Mouse (Mus musculus): ENCODE measurements around the gene Sorbs2. TPM values are rescaled to one million over a fixed set of nuclear protein-coding genes. Genes with fewer than 3 reads are reported as not detected.

The Sorbs2 gene
- total and polyA plus RNA-seq, 2 experiments from 2014 or later = 33.2 to 88.8 TPM

DNA sequence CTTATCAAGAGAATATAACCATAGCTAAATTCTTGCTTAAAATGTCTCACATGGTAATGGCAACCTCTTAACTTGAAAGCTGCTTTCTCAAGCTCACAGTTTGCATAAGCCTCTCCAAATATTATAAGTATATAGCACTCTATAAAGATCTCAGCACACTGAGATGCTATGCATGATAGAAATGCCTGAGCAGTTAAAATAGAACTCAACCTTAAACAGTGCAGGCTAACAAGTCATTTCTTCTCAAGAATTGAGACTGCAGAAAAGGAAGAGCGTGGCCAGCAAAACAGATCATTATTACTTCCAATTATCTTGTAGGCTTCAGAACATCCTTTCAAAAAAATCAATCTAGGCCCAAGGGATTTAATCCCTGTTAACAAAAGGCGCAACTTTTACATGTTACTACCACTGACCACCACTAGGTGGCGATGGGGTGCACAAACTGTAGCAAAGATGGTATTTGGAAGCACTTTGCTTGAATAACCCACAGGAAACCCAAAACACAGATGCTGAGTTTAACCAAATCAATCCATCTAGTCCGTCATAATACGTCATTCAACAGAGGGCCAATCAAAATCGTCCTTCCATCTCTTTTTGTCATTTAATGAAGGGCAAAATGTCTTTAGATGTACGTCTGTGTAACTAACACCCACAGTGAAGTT lies 309.3 kb downstream of the Sorbs2 start:
- Histone ChIP-seq H3K27ac (ENCODE audit: low read depth, low read length) (no peak overlapping the region), H3K4me1 (ENCODE audit: insufficient read depth) (no peaks in the 10 kb centered on the region), H3K4me3 (ENCODE audit: low read depth, low read length) (no peak overlapping the region), H3K4me2 (ENCODE audit: low read depth) (no peak overlapping the region), H3K27me3 (ENCODE audit: insufficient read depth, low read length) (no peaks in the 10 kb centered on the region), H3K9me3 (ENCODE audit: low read length) (no peaks in the 10 kb centered on the region), H3K9ac (no peak overlapping the region), H3K36me3 (ENCODE audit: insufficient read depth) (peaks cover 22% of the 10 kb centered on the region)
- DNase-seq = peak; percentile 87
- TF ChIP-seq CTCF (IDR thresholded peaks at IDR 0.05; ENCODE audit: low read depth) = peak; percentile 94
- 17% methylated on average over 7 of the region's 7 CpGs for WGBS
- ATAC-seq = peak; percentile 80

DNA sequence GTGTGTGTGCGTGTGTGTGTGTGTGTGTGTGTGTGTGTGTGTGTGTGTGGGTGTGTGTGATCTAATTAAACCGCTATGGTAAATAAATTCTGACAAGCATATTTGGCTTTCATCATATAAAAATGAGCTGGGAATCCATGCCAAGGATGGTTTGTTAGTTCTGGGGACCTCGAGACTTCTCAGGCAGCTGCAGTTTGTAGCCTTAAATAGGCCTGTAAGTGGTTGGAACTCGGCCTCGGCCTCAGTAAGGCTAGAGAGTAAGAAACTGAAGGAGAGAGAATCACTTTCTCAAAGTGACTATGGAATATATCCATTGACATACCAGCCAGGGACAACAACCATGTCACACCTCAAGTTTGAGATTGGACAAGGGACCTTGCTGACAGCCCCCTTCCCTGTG lies 314.1 kb downstream of the Sorbs2 start:
- Histone ChIP-seq H3K36me3 (ENCODE audit: insufficient read depth) (peaks cover 25% of the 10 kb centered on the region), H3K4me2 (ENCODE audit: low read depth) (no peak overlapping the region), H3K4me1 (ENCODE audit: insufficient read depth) (no peaks in the 10 kb centered on the region), H3K9ac (no peak overlapping the region), H3K9me3 (ENCODE audit: low read length) (no peaks in the 10 kb centered on the region), H3K4me3 (ENCODE audit: low read depth, low read length) (no peak overlapping the region), H3K27ac (ENCODE audit: low read depth, low read length) (no peak overlapping the region), H3K27me3 (ENCODE audit: insufficient read depth, low read length) (no peaks in the 10 kb centered on the region)
- no peak for TF ChIP-seq CTCF (IDR thresholded peaks at IDR 0.05; ENCODE audit: low read depth)
- WGBS = 65% methylated on average over 5 of the region's 5 CpGs
- no peak for DNase-seq
- ATAC-seq = no peak

DNA sequence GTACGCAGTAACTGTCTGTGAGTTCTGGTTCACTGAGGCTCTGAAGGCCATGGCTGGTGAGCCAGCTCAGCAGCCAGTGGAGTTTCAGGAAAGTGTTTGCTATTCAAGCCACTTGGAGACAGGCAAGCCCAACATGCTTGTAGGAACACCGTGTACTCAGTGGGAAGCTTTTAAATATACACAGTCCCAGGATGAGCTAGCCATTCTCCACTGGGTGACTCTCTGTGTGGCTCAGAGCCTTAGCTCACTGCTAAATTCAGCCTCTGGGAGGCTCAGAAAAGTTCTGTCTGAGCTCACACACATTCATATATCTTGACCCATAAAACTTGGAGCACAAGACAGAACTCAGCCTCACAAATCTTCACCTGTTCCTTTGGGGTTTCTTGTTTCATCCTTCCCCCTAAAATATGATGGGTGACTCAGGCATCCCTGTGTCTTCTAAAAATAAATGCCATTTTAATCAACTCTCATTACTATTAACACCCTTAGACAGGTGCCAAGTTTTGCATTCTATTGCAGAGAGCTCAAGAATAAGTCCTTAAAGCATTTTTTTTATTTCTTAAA lies 322.5 kb downstream of the Sorbs2 start:
- Histone ChIP-seq H3K9me3 (ENCODE audit: low read length) (no peaks in the 10 kb centered on the region), H3K4me2 (ENCODE audit: low read depth) (no peak overlapping the region), H3K4me3 (ENCODE audit: low read depth, low read length) (no peak overlapping the region), H3K27ac (ENCODE audit: low read depth, low read length) (no peak overlapping the region), H3K27me3 (ENCODE audit: insufficient read depth, low read length) (no peaks in the 10 kb centered on the region), H3K4me1 (ENCODE audit: insufficient read depth) (no peaks in the 10 kb centered on the region), H3K36me3 (ENCODE audit: insufficient read depth) (peaks cover 11% of the 10 kb centered on the region), H3K9ac (no peak overlapping the region)
- DNase-seq (no peak), ATAC-seq (no peak)
- 87% methylated on average over 2 of the region's 2 CpGs for WGBS
- no peak for TF ChIP-seq CTCF (IDR thresholded peaks at IDR 0.05; ENCODE audit: low read depth)

DNA sequence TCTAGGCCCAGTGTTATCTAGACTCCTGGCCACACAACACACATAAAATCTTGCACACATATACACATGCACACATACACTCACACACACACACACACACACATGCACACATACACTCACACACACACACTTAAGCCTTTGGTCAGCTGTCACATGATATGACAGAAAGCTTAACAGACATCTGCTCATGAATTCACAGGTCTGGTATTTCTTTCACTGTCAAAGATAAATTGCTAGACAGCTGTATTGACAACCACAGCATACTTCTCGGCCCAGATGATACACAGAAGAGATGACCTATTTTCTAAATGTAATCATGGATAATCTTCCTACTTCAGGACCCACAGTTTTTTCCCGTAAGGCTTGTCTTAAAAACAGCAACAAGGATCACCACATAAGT lies 326.3 kb downstream of the Sorbs2 start:
- no peak for DNase-seq
- TF ChIP-seq CTCF (IDR thresholded peaks at IDR 0.05; ENCODE audit: low read depth) = no peak
- ATAC-seq = no peak

DNA sequence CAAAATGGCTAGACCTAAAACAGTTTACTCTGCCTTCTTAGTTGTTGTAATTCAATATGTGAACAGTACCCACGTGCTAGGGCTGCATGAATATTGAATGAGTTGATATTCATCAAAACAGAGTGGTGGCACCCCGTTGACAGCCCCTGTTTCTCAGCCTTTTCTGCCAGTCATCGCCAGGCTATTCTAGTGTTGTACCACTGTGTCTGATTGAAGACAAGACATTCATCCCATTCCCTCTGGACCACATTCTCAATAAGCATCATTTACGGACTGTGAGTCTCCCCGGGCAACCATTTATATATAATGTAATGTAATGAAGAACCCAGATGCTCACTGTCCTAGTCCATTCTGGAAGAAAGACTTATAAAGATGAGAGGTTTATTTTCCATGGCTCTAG lies 335.7 kb downstream of the Sorbs2 start:
- no peaks in the 10 kb centered on the region for H3K4me1 ChIP-seq (ENCODE audit: insufficient read depth)
- no peaks in the 10 kb centered on the region for H3K27me3 ChIP-seq (ENCODE audit: insufficient read depth, low read length)
- 53% methylated on average over 5 of the region's 5 CpGs for WGBS
- TF ChIP-seq CTCF (IDR thresholded peaks at IDR 0.05; ENCODE audit: low read depth) = no peak
- no peak for ATAC-seq
- H3K36me3 ChIP-seq (ENCODE audit: insufficient read depth) = no peaks in the 10 kb centered on the region
- peak; percentile 10 for DNase-seq
- H3K4me3 ChIP-seq (ENCODE audit: low read depth, low read length) = no peak overlapping the region
- H3K4me2 ChIP-seq (ENCODE audit: low read depth) = no peak overlapping the region
- no peak overlapping the region for H3K27ac ChIP-seq (ENCODE audit: low read depth, low read length)
- no peaks in the 10 kb centered on the region for H3K9me3 ChIP-seq (ENCODE audit: low read length)
- H3K9ac ChIP-seq = no peak overlapping the region

More for the DNA sequence above, 326.3 kb downstream of the Sorbs2 start:
- no peak overlapping the region for H3K4me3 ChIP-seq (ENCODE audit: low read depth, low read length)
- no peaks in the 10 kb centered on the region for H3K36me3 ChIP-seq (ENCODE audit: insufficient read depth)
- no peaks in the 10 kb centered on the region for H3K27me3 ChIP-seq (ENCODE audit: insufficient read depth, low read length)
- H3K9ac ChIP-seq = no peak overlapping the region
- no peaks in the 10 kb centered on the region for H3K9me3 ChIP-seq (ENCODE audit: low read length)
- 59% methylated on average over 2 of the region's 2 CpGs for WGBS
- no peaks in the 10 kb centered on the region for H3K4me1 ChIP-seq (ENCODE audit: insufficient read depth)
- no peak overlapping the region for H3K4me2 ChIP-seq (ENCODE audit: low read depth)
- H3K27ac ChIP-seq (ENCODE audit: low read depth, low read length) = no peak overlapping the region

DNA sequence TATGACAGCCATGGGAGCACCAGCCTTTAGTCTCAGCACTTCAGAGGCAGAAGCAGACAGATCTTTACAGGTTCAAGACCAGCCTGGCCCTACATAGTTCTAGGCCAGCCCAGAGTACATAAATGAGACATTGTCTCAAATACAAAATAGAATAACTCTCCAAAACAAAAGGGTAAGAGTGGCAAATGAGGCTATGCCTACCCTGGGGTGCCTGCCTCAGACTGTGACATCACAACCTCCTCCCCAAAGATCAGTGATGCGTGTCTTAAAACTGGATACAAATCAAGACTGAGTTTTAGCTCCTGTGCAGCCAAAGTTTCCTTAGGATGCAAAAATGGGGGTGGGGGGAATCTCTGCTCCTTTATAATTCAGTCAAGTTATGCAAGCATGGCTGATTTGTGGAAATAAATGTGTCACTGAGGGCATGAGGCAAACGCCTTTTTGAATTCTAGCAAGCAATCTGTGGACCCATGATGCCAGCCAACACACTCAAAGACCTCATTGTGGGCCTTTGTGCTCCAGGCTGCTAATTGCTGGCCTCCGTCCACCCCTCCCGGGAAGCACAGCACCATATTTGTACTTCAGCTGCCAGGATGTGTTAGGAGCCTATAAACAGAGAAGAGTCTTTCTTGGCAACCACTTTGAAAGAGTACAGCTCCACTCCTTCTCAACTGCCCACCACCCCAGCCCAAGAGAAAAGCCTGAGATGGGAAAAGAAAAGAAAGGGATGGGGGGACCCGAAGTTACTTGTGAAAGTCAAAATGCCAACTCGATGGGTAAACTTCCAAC lies 336.7 kb downstream of the Sorbs2 start:
- Histone ChIP-seq H3K4me1 (ENCODE audit: insufficient read depth) (no peaks in the 10 kb centered on the region), H3K4me2 (ENCODE audit: low read depth) (no peak overlapping the region), H3K9ac (no peak overlapping the region), H3K27me3 (ENCODE audit: insufficient read depth, low read length) (no peaks in the 10 kb centered on the region), H3K4me3 (ENCODE audit: low read depth, low read length) (no peak overlapping the region), H3K27ac (ENCODE audit: low read depth, low read length) (no peak overlapping the region), H3K36me3 (ENCODE audit: insufficient read depth) (no peaks in the 10 kb centered on the region), H3K9me3 (ENCODE audit: low read length) (no peaks in the 10 kb centered on the region)
- DNase-seq (peak; percentile 82), ATAC-seq (peak; percentile 96)
- 21% methylated on average over 6 of the region's 6 CpGs for WGBS
- no peak for TF ChIP-seq CTCF (IDR thresholded peaks at IDR 0.05; ENCODE audit: low read depth)

DNA sequence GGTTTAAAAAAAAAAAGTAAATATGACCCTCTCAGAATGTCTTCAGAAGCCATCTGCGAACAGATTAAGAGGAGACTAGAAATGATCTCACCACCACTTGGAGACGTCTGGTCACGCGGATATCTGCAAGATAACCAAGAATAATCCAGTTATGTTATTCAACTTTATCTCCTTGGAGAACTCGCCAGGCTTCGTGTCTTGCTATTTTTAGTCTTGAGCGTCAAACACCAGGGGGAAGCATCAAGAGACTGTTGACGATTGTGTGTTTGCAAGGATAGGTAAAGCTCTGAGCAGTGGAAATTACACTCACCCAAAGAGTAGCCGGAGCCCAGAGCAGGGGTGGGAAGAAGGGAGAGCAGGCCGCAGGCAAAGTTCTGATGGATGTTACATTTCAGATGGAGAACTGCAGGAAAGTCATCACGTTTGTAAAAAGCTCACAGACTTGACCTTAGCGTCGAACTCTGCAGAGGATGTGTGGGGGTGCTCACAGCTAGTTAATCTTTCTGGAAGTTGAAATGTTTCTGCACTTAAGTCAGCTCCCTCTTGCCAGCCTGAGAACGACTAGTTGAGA lies 337.4 kb downstream of the Sorbs2 start:
- H3K4me1 ChIP-seq (ENCODE audit: insufficient read depth) = no peaks in the 10 kb centered on the region
- no peaks in the 10 kb centered on the region for H3K27me3 ChIP-seq (ENCODE audit: insufficient read depth, low read length)
- ATAC-seq = peak; percentile 49
- DNase-seq = no peak
- no peak overlapping the region for H3K27ac ChIP-seq (ENCODE audit: low read depth, low read length)
- TF ChIP-seq CTCF (IDR thresholded peaks at IDR 0.05; ENCODE audit: low read depth) = no peak
- H3K9me3 ChIP-seq (ENCODE audit: low read length) = no peaks in the 10 kb centered on the region
- WGBS = 55% methylated on average over 14 of the region's 14 CpGs
- H3K4me2 ChIP-seq (ENCODE audit: low read depth) = no peak overlapping the region
- H3K36me3 ChIP-seq (ENCODE audit: insufficient read depth) = no peaks in the 10 kb centered on the region
- H3K9ac ChIP-seq = no peak overlapping the region
- no peak overlapping the region for H3K4me3 ChIP-seq (ENCODE audit: low read depth, low read length)
